Mouse (Mus musculus) v-Abl transformed pro-B cells (cell line): ENCODE measurements around the gene Mlh3.

Source experiments
- in situ Hi-C, 2 experiments: fragments of 400-800 bp; cut with MboI; formaldehyde crosslinking; loops; one replicate each; pipeline ENCODE4 v1.15.1; 2025; ENCODE audit not compliant: unreplicated experiment in 2 of 2

Mlh3 gene

GRCm38 (mm10) chr12:85270319-85270718 lies at the start of gene Mlh3:
Gene Mlh3 (minus strand): TSS chr12:85270599.
- in situ Hi-C loops = loop anchor here in 1 of 2 experiments (5.0 kb wide), 1 partner anchor 33 kb away; no protein-coding TSS in a partner anchor

GRCm38 (mm10) chr12:85308651-85309050 lies 38.3 kb upstream of the Mlh3 start:
- in situ Hi-C loops = loop anchor here (10.0 to 25.0 kb wide), 5 partner anchors 164 to 671 kb away; partner anchors contain the start of genes Isca2 (in 1 of the 2), Npc2 (in 1 of the 2) and Vrtn (in 1 of the 2)

GRCm38 (mm10) chr12:85305247-85305892 lies 35.0 kb upstream of the Mlh3 start:
- in situ Hi-C loops = loop anchor here (10.0 to 25.0 kb wide), 5 partner anchors 161 to 668 kb away; partner anchors contain the start of genes Isca2 (in 1 of the 2), Npc2 (in 1 of the 2) and Vrtn (in 1 of the 2)

- in situ Hi-C loops = loop anchor here (10.0 to 25.0 kb wide), 5 partner anchors 160 to 667 kb away; partner anchors contain the start of genes Isca2 (in 1 of the 2), Npc2 (in 1 of the 2) and Vrtn (in 1 of the 2)
Observed at GRCm38 (mm10) chr12:85304725-85305124, 34.3 kb upstream of the Mlh3 start.

GRCm38 (mm10) chr12:85303256-85303655 lies 32.9 kb upstream of the Mlh3 start:
- in situ Hi-C loops = loop anchor here (10.0 to 25.0 kb wide), 5 partner anchors 158 to 666 kb away; partner anchors contain the start of genes Isca2 (in 1 of the 2), Npc2 (in 1 of the 2) and Vrtn (in 1 of the 2)

- in situ Hi-C loops = loop anchor here in 1 of 2 experiments (10.0 kb wide), 1 partner anchor 214 kb away; no protein-coding TSS in a partner anchor
Observed at GRCm38 (mm10) chr12:85298835-85299180, 28.4 kb upstream of the Mlh3 start.

- in situ Hi-C loops = loop anchor here in 1 of 2 experiments (10.0 kb wide), 1 partner anchor 213 kb away; no protein-coding TSS in a partner anchor
Observed at GRCm38 (mm10) chr12:85298127-85298834, 27.9 kb upstream of the Mlh3 start.

GRCm38 (mm10) chr12:85297345-85297997 lies 27.1 kb upstream of the Mlh3 start:
- in situ Hi-C loops = loop anchor here in 1 of 2 experiments (10.0 kb wide), 1 partner anchor 213 kb away; no protein-coding TSS in a partner anchor

GRCm38 (mm10) chr12:85296915-85297314 lies 26.5 kb upstream of the Mlh3 start:
- in situ Hi-C loops = loop anchor here in 1 of 2 experiments (10.0 kb wide), 1 partner anchor 212 kb away; no protein-coding TSS in a partner anchor

GRCm38 (mm10) chr12:85295506-85295905 lies 25.1 kb upstream of the Mlh3 start:
- in situ Hi-C loops = loop anchor here in 1 of 2 experiments (10.0 kb wide), 1 partner anchor 211 kb away; no protein-coding TSS in a partner anchor

GRCm38 (mm10) chr12:85292906-85293305 lies 22.5 kb upstream of the Mlh3 start:
- in situ Hi-C loops = loop anchor here in 1 of 2 experiments (10.0 kb wide), 1 partner anchor 208 kb away; no protein-coding TSS in a partner anchor

GRCm38 (mm10) chr12:85292288-85292687 lies 21.9 kb upstream of the Mlh3 start:
- in situ Hi-C loops = loop anchor here in 1 of 2 experiments (10.0 kb wide), 1 partner anchor 207 kb away; no protein-coding TSS in a partner anchor

GRCm38 (mm10) chr12:85291541-85291940 lies 21.1 kb upstream of the Mlh3 start:
- in situ Hi-C loops = loop anchor here in 1 of 2 experiments (10.0 kb wide), 1 partner anchor 207 kb away; no protein-coding TSS in a partner anchor

GRCm38 (mm10) chr12:85290633-85291032 lies 20.2 kb upstream of the Mlh3 start:
- in situ Hi-C loops = loop anchor here in 1 of 2 experiments (10.0 kb wide), 1 partner anchor 206 kb away; no protein-coding TSS in a partner anchor

- in situ Hi-C loops = loop anchor here (5.0 kb wide), 2 partner anchors 117 to 122 kb away; no protein-coding TSS in a partner anchor
Observed at GRCm38 (mm10) chr12:85289157-85290000, 19.0 kb upstream of the Mlh3 start.

- in situ Hi-C loops = loop anchor here (5.0 kb wide), 2 partner anchors 116 to 121 kb away; no protein-coding TSS in a partner anchor
Observed at GRCm38 (mm10) chr12:85288486-85289156, 18.2 kb upstream of the Mlh3 start, which contains the start of gene Zc2hc1c. Gene Zc2hc1c (plus strand): TSS chr12:85288591.

- in situ Hi-C loops = loop anchor here (5.0 kb wide), 2 partner anchors 116 to 121 kb away; no protein-coding TSS in a partner anchor
Observed at GRCm38 (mm10) chr12:85287809-85288485, 17.5 kb upstream of the Mlh3 start, which contains the start of gene Acyp1. Gene Acyp1 (minus strand): TSS chr12:85288438.
